Mouse (Mus musculus): Measurements from ENCODE around the gene Rock2. TPM values are rescaled to one million over a fixed set of nuclear protein-coding genes. Genes with fewer than 3 reads are reported as not detected.

Gene Rock2
- total and polyA plus RNA-seq, 2 experiments from 2014 or later, result 10.5 to 43.1 TPM

DNA sequence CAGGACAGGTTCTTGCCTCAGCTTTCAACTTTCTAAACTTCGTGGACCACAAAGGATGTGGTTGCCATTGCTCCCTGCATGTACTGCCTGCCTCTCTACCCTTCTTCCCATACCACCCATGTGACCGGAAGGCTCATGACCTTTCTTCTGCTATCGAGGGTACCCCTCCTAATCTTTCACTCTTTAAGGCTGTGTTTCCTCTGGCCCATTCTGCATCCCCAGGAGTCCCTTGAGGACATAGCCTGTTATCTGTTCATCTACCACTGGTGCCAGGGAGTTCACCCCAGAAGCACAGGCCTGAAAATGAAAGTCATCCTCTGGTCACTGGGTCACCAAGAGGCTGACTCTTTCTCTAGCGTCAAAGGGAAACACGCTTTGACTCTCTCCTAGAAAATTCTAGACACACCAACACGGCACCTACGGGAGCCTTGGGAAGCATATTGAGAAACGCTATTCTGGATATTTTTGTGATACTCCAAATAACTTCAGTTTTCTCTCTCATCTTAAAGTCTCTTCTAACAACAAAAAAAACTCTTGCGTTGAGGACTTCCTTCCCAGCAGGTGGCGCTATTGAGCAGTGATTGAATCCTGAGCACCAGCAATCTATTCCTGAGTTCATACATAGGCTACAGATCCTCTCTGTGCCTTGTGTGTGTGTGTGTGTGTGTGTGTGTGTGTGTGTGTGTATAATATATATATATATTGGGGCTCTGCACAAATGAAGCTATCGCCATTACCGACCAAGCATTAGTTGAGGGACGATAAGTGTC is 138.2 kb downstream of the Rock2 start:
- Histone ChIP-seq H3K36me3 (ENCODE audit: insufficient read depth) (no peaks in the 10 kb centered on the region), H3K4me1 (ENCODE audit: insufficient read depth) (0 out of 2 replicates have a peak, but pooled peaks cover 4% of the 10 kb centered on the region), H3K27ac (ENCODE audit: low read depth, low read length) (no peak overlapping the region), H3K27me3 (ENCODE audit: insufficient read depth, low read length) (no peaks in the 10 kb centered on the region), H3K9me3 (ENCODE audit: low read length) (no peaks in the 10 kb centered on the region), H3K4me3 (ENCODE audit: low read depth, low read length) (no peak overlapping the region), H3K9ac (no peak overlapping the region), H3K4me2 (ENCODE audit: low read depth) (no peak overlapping the region)
- peak; percentile 72 for ATAC-seq
- peak; percentile 91 for TF ChIP-seq CTCF (IDR thresholded peaks at IDR 0.05; ENCODE audit: low read depth)
- 39% methylated on average over 13 of the region's 13 CpGs for WGBS
- peak; percentile 93 for DNase-seq

- Histone ChIP-seq H3K4me1 (ENCODE audit: insufficient read depth) (0 out of 2 replicates have a peak, but pooled peaks cover 4% of the 10 kb centered on the region), H3K27ac (ENCODE audit: low read depth, low read length) (no peak overlapping the region), H3K4me2 (ENCODE audit: low read depth) (no peak overlapping the region), H3K4me3 (ENCODE audit: low read depth, low read length) (no peak overlapping the region), H3K9me3 (ENCODE audit: low read length) (no peaks in the 10 kb centered on the region), H3K27me3 (ENCODE audit: insufficient read depth, low read length) (no peaks in the 10 kb centered on the region), H3K36me3 (ENCODE audit: insufficient read depth) (no peaks in the 10 kb centered on the region), H3K9ac (no peak overlapping the region)
- DNase-seq (no peak), ATAC-seq (peak; percentile 68)
- 55% methylated on average over 9 of the region's 9 CpGs for WGBS
- TF ChIP-seq CTCF (IDR thresholded peaks at IDR 0.05; ENCODE audit: low read depth), result no peak
Observed at GRCm38 (mm10) chr12:17033464-17033841, 138.8 kb downstream of the Rock2 start.

- Histone ChIP-seq H3K4me1 (ENCODE audit: insufficient read depth) (0 out of 2 replicates have a peak, but pooled peaks cover 4% of the 10 kb centered on the region), H3K4me2 (ENCODE audit: low read depth) (no peak overlapping the region), H3K36me3 (ENCODE audit: insufficient read depth) (no peaks in the 10 kb centered on the region), H3K9ac (no peak overlapping the region), H3K4me3 (ENCODE audit: low read depth, low read length) (no peak overlapping the region), H3K27me3 (ENCODE audit: insufficient read depth, low read length) (no peaks in the 10 kb centered on the region), H3K27ac (ENCODE audit: low read depth, low read length) (no peak overlapping the region), H3K9me3 (ENCODE audit: low read length) (no peaks in the 10 kb centered on the region)
- ATAC-seq, result no peak
- TF ChIP-seq CTCF (IDR thresholded peaks at IDR 0.05; ENCODE audit: low read depth), result no peak
- DNase-seq, result no peak
- 83% methylated on average over 5 of the region's 5 CpGs for WGBS
Observed at GRCm38 (mm10) chr12:17034671-17035070, 140.0 kb downstream of the Rock2 start.

- Histone ChIP-seq H3K4me1 (ENCODE audit: insufficient read depth) (0 out of 2 replicates have a peak, but pooled peaks cover 4% of the 10 kb centered on the region), H3K36me3 (ENCODE audit: insufficient read depth) (no peaks in the 10 kb centered on the region), H3K4me3 (ENCODE audit: low read depth, low read length) (no peak overlapping the region), H3K27ac (ENCODE audit: low read depth, low read length) (no peak overlapping the region), H3K27me3 (ENCODE audit: insufficient read depth, low read length) (no peaks in the 10 kb centered on the region), H3K9ac (no peak overlapping the region), H3K9me3 (ENCODE audit: low read length) (no peaks in the 10 kb centered on the region), H3K4me2 (ENCODE audit: low read depth) (no peak overlapping the region)
- DNase-seq (no peak), ATAC-seq (no peak)
- peak; percentile 28; the same call in 1 of the 2 replicates for TF ChIP-seq CTCF (IDR thresholded peaks at IDR 0.05; ENCODE audit: low read depth)
- 62% methylated on average over 2 of the region's 2 CpGs for WGBS
Observed at GRCm38 (mm10) chr12:17035128-17035527, 140.4 kb downstream of the Rock2 start.

DNA sequence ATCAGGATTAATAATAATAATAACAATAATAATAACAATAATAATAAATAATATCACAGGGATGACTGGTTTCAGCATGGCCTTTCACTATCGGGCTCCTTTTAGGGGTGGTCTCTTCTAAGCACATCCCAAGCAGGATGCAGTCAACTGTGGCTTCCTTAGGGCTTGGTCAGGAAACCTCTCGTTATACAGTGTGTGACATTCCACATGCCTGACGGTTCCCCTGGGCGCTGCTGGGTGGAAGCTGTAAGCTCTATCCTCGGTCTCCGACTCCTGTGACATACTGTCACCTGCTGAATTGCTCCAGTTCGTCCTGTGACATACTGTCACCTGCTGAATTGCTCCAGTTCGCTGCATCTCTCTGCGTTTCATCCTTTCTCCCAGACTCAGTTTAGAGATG is 141.8 kb downstream of the Rock2 start:
- ATAC-seq, result no peak
- DNase-seq, result no peak
- no peaks in the 10 kb centered on the region for H3K36me3 ChIP-seq (ENCODE audit: insufficient read depth)
- H3K4me3 ChIP-seq (ENCODE audit: low read depth, low read length), result no peak overlapping the region
- 53% methylated on average over 9 of the region's 9 CpGs for WGBS
- H3K27me3 ChIP-seq (ENCODE audit: insufficient read depth, low read length), result no peaks in the 10 kb centered on the region
- H3K9ac ChIP-seq, result no peak overlapping the region
- H3K4me1 ChIP-seq (ENCODE audit: insufficient read depth), result 0 out of 2 replicates have a peak, but pooled peaks cover 4% of the 10 kb centered on the region
- no peak for TF ChIP-seq CTCF (IDR thresholded peaks at IDR 0.05; ENCODE audit: low read depth)
- H3K4me2 ChIP-seq (ENCODE audit: low read depth), result 0 out of 2 replicates have a peak overlapping the region, but pooled peaks have one; percentile 3
- no peaks in the 10 kb centered on the region for H3K9me3 ChIP-seq (ENCODE audit: low read length)
- no peak overlapping the region; the same call in 1 of the 2 replicates for H3K27ac ChIP-seq (ENCODE audit: low read depth, low read length)

DNA sequence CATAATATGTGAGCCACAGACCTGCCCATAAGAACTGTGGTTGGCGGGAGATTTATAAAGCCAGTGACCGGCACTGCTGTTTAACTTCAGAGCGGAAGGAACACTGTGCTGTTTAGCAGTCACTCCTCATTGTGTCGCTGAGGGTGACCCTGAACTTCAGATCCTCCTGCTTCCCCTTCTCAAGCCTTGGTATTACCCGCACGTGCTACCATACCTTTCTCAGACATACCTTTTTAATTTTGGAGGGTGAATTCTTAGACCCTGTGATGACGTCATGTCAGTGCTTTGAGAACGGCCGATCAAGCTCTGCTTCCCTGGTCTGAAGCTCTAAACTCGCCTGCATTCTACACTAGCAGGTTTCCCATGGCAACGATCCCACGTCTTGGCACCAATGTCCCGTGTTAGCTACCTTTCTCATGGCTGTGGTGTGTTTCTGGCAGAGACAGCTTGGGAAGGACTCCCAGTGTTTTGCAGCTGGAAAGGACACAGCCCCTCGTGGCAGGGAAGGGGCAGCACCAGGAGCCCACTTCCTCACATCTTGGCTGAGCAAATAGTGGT is 142.4 kb downstream of the Rock2 start:
- no peak for TF ChIP-seq CTCF (IDR thresholded peaks at IDR 0.05; ENCODE audit: low read depth)
- H3K27me3 ChIP-seq (ENCODE audit: insufficient read depth, low read length), result no peaks in the 10 kb centered on the region
- H3K9me3 ChIP-seq (ENCODE audit: low read length), result no peaks in the 10 kb centered on the region
- no peak overlapping the region for H3K9ac ChIP-seq
- H3K4me3 ChIP-seq (ENCODE audit: low read depth, low read length), result no peak overlapping the region
- H3K27ac ChIP-seq (ENCODE audit: low read depth, low read length), result no peak overlapping the region; the same call in 1 of the 2 replicates
- DNase-seq (peak; percentile 25), ATAC-seq (no peak)
- 37% methylated on average over 14 of the region's 14 CpGs for WGBS
- H3K36me3 ChIP-seq (ENCODE audit: insufficient read depth), result no peaks in the 10 kb centered on the region
- 0 out of 2 replicates have a peak, but pooled peaks cover 4% of the 10 kb centered on the region for H3K4me1 ChIP-seq (ENCODE audit: insufficient read depth)
- 0 out of 2 replicates have a peak overlapping the region, but pooled peaks have one; percentile 3 for H3K4me2 ChIP-seq (ENCODE audit: low read depth)

Other genes with a start within 250 kb of the Rock2 start
- 4.5 and 7.1 TPM in 2 replicates for gene Ntsr2, start 241.5 kb upstream of the Rock2 start, total RNA-seq (2014; rRNA removed)
- gene Ntsr2, start 241.5 kb upstream of the Rock2 start, polyA plus RNA-seq (2015; fragmentation: Nextera tagmentation; extraction: Ambion mirVana), result 4.9 and 8.7 TPM in 2 replicates
- 0.48 and 1.6 TPM in 2 replicates for gene Greb1, start 94.0 kb upstream of the Rock2 start, total RNA-seq (2014; rRNA removed)
- 0.15 and 0.25 TPM in 2 replicates for gene Greb1, start 94.0 kb upstream of the Rock2 start, polyA plus RNA-seq (2015; fragmentation: Nextera tagmentation; extraction: Ambion mirVana)
- 18.9 and 26.4 TPM in 2 replicates for gene E2f6, start 83.9 kb upstream of the Rock2 start, total RNA-seq (2014; rRNA removed)
- 12.2 and 15.4 TPM in 2 replicates for gene E2f6, start 83.9 kb upstream of the Rock2 start, polyA plus RNA-seq (2015; fragmentation: Nextera tagmentation; extraction: Ambion mirVana)
- gene Pqlc3, start 105.5 kb downstream of the Rock2 start, total RNA-seq (2014; rRNA removed), result 0.46 and 0.86 TPM in 2 replicates
- 1.5 and 2.0 TPM in 2 replicates for gene Pqlc3, start 105.5 kb downstream of the Rock2 start, polyA plus RNA-seq (2015; fragmentation: Nextera tagmentation; extraction: Ambion mirVana)
- 8.5 and 9.2 TPM in 2 replicates for gene 2410004P03Rik, start 116.8 kb downstream of the Rock2 start, total RNA-seq (2014; rRNA removed)
- gene 2410004P03Rik, start 116.8 kb downstream of the Rock2 start, polyA plus RNA-seq (2015; fragmentation: Nextera tagmentation; extraction: Ambion mirVana), result 8.5 and 9.4 TPM in 2 replicates

All from forebrain, postnatal 0 days (tissue).